Mouse (Mus musculus): ENCODE results near the gene Gfi1b. TPM values are rescaled to one million over a fixed set of nuclear protein-coding genes. Genes with fewer than 3 reads are reported as not detected.
A peak's percentile ranks its signal among the peaks of the same experiment; 100 is the strongest.

The Gfi1b gene
- polyA plus RNA-seq (2015; fragmentation: Nextera tagmentation; extraction: Ambion mirVana), result 0.94 and 1.0 TPM in 2 replicates

- no peaks in the 10 kb centered on the region for H3K9me3 ChIP-seq (ENCODE audit: low read length)
- no peak within 1 kb of the TSS for H3K4me3 ChIP-seq (ENCODE audit: low read depth, low read length)
- no peak within 1 kb of the TSS for H3K9ac ChIP-seq (replicated peaks; ENCODE audit: low read depth)
- no peak within 1 kb of the TSS for H3K4me2 ChIP-seq (replicated peaks; ENCODE audit: low read depth, low read length)
- no peak for DNase-seq (ENCODE audit: low spot score)
- H3K4me1 ChIP-seq (ENCODE audit: insufficient read depth, low read depth, low read length), result no peaks in the 10 kb centered on the region
- no peak within 1 kb of the TSS for H3K27ac ChIP-seq (ENCODE audit: low read length)
- WGBS, result 8% methylated on average over 16 of the region's 16 CpGs
- no peak for ATAC-seq
- TF ChIP-seq CTCF (IDR thresholded peaks at IDR 0.05), result no peak
- TF ChIP-seq EP300 (IDR thresholded peaks at IDR 0.05), result no peak
- H3K36me3 ChIP-seq (ENCODE audit: insufficient read depth, low read length), result no peaks in the 10 kb centered on the region
- 0 out of 2 replicates have a peak, but pooled peaks cover 5% of the 10 kb centered on the region for H3K27me3 ChIP-seq (replicated peaks; ENCODE audit: insufficient read depth, low read length)
Observed at GRCm38 (mm10) chr2:28621664-28622171, at the start of gene Gfi1b. Gene Gfi1b, minus strand, starts transcription at chr2:28621982.

- H3K9me3 ChIP-seq (ENCODE audit: low read length), result no peaks in the 10 kb centered on the region
- no peak for ATAC-seq
- H3K4me1 ChIP-seq (ENCODE audit: insufficient read depth, low read depth, low read length), result no peaks in the 10 kb centered on the region
- WGBS, result 63% methylated on average over 2 of the region's 2 CpGs
- DNase-seq (ENCODE audit: low spot score), result no peak
- no peak overlapping the region for H3K4me2 ChIP-seq (replicated peaks; ENCODE audit: low read depth, low read length)
- TF ChIP-seq EP300 (IDR thresholded peaks at IDR 0.05) (no peak), CTCF (IDR thresholded peaks at IDR 0.05) (no peak)
- no peak overlapping the region for H3K9ac ChIP-seq (replicated peaks; ENCODE audit: low read depth)
- no peaks in the 10 kb centered on the region for H3K27me3 ChIP-seq (replicated peaks; ENCODE audit: insufficient read depth, low read length)
- no peak overlapping the region for H3K27ac ChIP-seq (ENCODE audit: low read length)
- peaks cover 39% of the 10 kb centered on the region for H3K36me3 ChIP-seq (ENCODE audit: insufficient read depth, low read length)
- no peak overlapping the region for H3K4me3 ChIP-seq (ENCODE audit: low read depth, low read length)
Observed at GRCm38 (mm10) chr2:28671438-28671837, 49.7 kb upstream of the Gfi1b start.

- no peak overlapping the region for H3K27ac ChIP-seq (ENCODE audit: low read length)
- no peaks in the 10 kb centered on the region for H3K9me3 ChIP-seq (ENCODE audit: low read length)
- no peaks in the 10 kb centered on the region for H3K4me1 ChIP-seq (ENCODE audit: insufficient read depth, low read depth, low read length)
- TF ChIP-seq EP300 (IDR thresholded peaks at IDR 0.05), result no peak
- TF ChIP-seq CTCF (IDR thresholded peaks at IDR 0.05), result no peak
- H3K9ac ChIP-seq (replicated peaks; ENCODE audit: low read depth), result no peak overlapping the region
- WGBS, result 77% methylated on average over 3 of the region's 3 CpGs
- no peak for DNase-seq (ENCODE audit: low spot score)
- H3K36me3 ChIP-seq (ENCODE audit: insufficient read depth, low read length), result peaks cover 38% of the 10 kb centered on the region; the same call in 1 of the 2 replicates
- H3K27me3 ChIP-seq (replicated peaks; ENCODE audit: insufficient read depth, low read length), result no peaks in the 10 kb centered on the region
- no peak overlapping the region for H3K4me2 ChIP-seq (replicated peaks; ENCODE audit: low read depth, low read length)
- no peak for ATAC-seq
- H3K4me3 ChIP-seq (ENCODE audit: low read depth, low read length), result no peak overlapping the region
Observed at GRCm38 (mm10) chr2:28665818-28666217, 44.0 kb upstream of the Gfi1b start.

DNA sequence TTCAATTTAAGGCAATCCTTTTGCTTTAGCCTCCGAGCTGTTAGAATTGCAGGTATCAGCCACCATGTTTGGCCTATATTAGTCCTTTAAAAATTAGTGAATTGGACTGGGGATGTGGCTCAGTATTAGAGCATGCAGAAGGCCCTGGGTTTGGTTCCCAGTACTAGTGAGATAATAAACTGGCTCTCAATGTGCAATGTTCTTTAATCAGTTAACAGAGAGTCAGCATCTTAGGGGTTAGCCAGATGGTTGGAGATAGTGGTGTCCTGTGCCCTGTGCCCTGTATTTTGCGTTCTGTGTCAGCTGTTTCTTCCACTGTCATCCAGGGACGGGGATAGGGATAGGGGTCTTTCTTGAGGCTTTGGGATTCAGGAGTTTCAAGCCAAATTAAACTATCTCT is 41.1 kb upstream of the Gfi1b start:
- Histone ChIP-seq H3K27me3 (replicated peaks; ENCODE audit: insufficient read depth, low read length) (no peaks in the 10 kb centered on the region), H3K9me3 (ENCODE audit: low read length) (no peaks in the 10 kb centered on the region), H3K4me2 (replicated peaks; ENCODE audit: low read depth, low read length) (no peak overlapping the region), H3K27ac (ENCODE audit: low read length) (no peak overlapping the region), H3K36me3 (ENCODE audit: insufficient read depth, low read length) (peaks cover 33% of the 10 kb centered on the region; the same call in 1 of the 2 replicates), H3K4me1 (ENCODE audit: insufficient read depth, low read depth, low read length) (no peaks in the 10 kb centered on the region), H3K4me3 (ENCODE audit: low read depth, low read length) (no peak overlapping the region), H3K9ac (replicated peaks; ENCODE audit: low read depth) (no peak overlapping the region)
- no peak for TF ChIP-seq CTCF (IDR thresholded peaks at IDR 0.05)
- TF ChIP-seq EP300 (IDR thresholded peaks at IDR 0.05), result no peak
- WGBS, result 93% methylated on average over 3 of the region's 3 CpGs
- DNase-seq (ENCODE audit: low spot score), result no peak
- ATAC-seq, result no peak

GRCm38 (mm10) chr2:28656216-28656615 is 34.4 kb upstream of the Gfi1b start:
- Histone ChIP-seq H3K27ac (ENCODE audit: low read length) (no peak overlapping the region), H3K4me1 (ENCODE audit: insufficient read depth, low read depth, low read length) (no peaks in the 10 kb centered on the region), H3K36me3 (ENCODE audit: insufficient read depth, low read length) (peaks cover 3% of the 10 kb centered on the region; the same call in 1 of the 2 replicates), H3K4me2 (replicated peaks; ENCODE audit: low read depth, low read length) (no peak overlapping the region), H3K9ac (replicated peaks; ENCODE audit: low read depth) (no peak overlapping the region), H3K27me3 (replicated peaks; ENCODE audit: insufficient read depth, low read length) (no peaks in the 10 kb centered on the region), H3K4me3 (ENCODE audit: low read depth, low read length) (no peak overlapping the region), H3K9me3 (ENCODE audit: low read length) (no peaks in the 10 kb centered on the region)
- ATAC-seq (peak; percentile 91), DNase-seq (ENCODE audit: low spot score) (peak; percentile 69)
- TF ChIP-seq CTCF (IDR thresholded peaks at IDR 0.05), result no peak
- no peak for TF ChIP-seq EP300 (IDR thresholded peaks at IDR 0.05)
- WGBS, result 78% methylated on average over 8 of the region's 8 CpGs

DNA sequence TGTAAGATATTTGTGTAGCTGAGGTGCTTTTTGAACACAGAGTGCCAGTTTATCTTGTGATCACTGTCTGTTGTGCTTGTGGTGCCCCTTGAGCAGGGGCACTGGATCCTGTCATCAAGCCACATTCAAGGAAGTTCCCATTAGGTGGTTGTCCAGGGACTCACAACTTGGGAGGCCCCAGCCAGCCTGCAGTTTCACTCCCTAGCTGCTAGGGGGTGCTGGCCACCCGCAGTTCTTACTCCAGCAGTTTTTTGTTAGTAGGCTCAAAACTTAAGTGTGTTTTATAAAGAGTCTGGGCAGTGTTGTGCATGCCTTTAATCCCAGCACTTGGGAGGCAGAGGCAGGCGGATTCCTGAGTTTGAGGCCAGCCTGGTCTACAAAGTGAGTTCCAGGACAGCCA is 32.5 kb upstream of the Gfi1b start:
- Histone ChIP-seq H3K27ac (ENCODE audit: low read length) (no peak overlapping the region), H3K4me3 (ENCODE audit: low read depth, low read length) (no peak overlapping the region), H3K9me3 (ENCODE audit: low read length) (no peaks in the 10 kb centered on the region), H3K27me3 (replicated peaks; ENCODE audit: insufficient read depth, low read length) (no peaks in the 10 kb centered on the region), H3K4me2 (replicated peaks; ENCODE audit: low read depth, low read length) (no peak overlapping the region), H3K36me3 (ENCODE audit: insufficient read depth, low read length) (peaks cover 3% of the 10 kb centered on the region; the same call in 1 of the 2 replicates), H3K4me1 (ENCODE audit: insufficient read depth, low read depth, low read length) (no peaks in the 10 kb centered on the region), H3K9ac (replicated peaks; ENCODE audit: low read depth) (no peak overlapping the region)
- DNase-seq (ENCODE audit: low spot score) (peak; percentile 33), ATAC-seq (no peak)
- WGBS, result 54% methylated on average over 2 of the region's 2 CpGs
- TF ChIP-seq CTCF (IDR thresholded peaks at IDR 0.05), result peak; percentile 59
- TF ChIP-seq EP300 (IDR thresholded peaks at IDR 0.05), result no peak

Data from lung, postnatal 0 days (tissue).